Mouse (Mus musculus): ENCODE data around the gene Epha5. TPM values are rescaled to one million over a fixed set of nuclear protein-coding genes. Genes with fewer than 3 reads are reported as not detected.

Epha5 gene
- polyA plus RNA-seq, 1 experiment from 2014 or later: not detected

- Histone ChIP-seq H3K9ac (ENCODE audit: low read depth, low read length) (no peak overlapping the region), H3K27ac (ENCODE audit: low read length) (no peak overlapping the region), H3K4me1 (ENCODE audit: control insufficient read depth, low read depth, low read length) (no peaks in the 10 kb centered on the region), H3K4me2 (ENCODE audit: low read depth, low read length) (no peak overlapping the region), H3K4me3 (ENCODE audit: low read depth, low read length) (no peak overlapping the region), H3K27me3 (ENCODE audit: control insufficient read depth, insufficient read depth, low read depth, low read length) (no peaks in the 10 kb centered on the region), H3K9me3 (replicated peaks; ENCODE audit: control insufficient read depth, low read length) (no peaks in the 10 kb centered on the region), H3K36me3 (ENCODE audit: control insufficient read depth, insufficient read depth) (no peaks in the 10 kb centered on the region)
- WGBS (ENCODE audit: insufficient replicate concordance): 65% methylated on average over 7 of the region's 7 CpGs
- no peak for ATAC-seq (ENCODE audit: low read depth)
Measured at GRCm38 (mm10) chr5:84070976-84071375, 346.2 kb downstream of the Epha5 start.

- 59% methylated on average over 2 of the region's 2 CpGs for whole genome bisulfite sequencing (ENCODE audit: insufficient replicate concordance)
- Histone ChIP-seq H3K4me1 (ENCODE audit: control insufficient read depth, low read depth, low read length) (no peaks in the 10 kb centered on the region), H3K27ac (ENCODE audit: low read length) (no peak overlapping the region), H3K36me3 (ENCODE audit: control insufficient read depth, insufficient read depth) (no peaks in the 10 kb centered on the region), H3K4me2 (ENCODE audit: low read depth, low read length) (no peak overlapping the region), H3K9ac (ENCODE audit: low read depth, low read length) (no peak overlapping the region), H3K9me3 (replicated peaks; ENCODE audit: control insufficient read depth, low read length) (no peaks in the 10 kb centered on the region), H3K4me3 (ENCODE audit: low read depth, low read length) (no peak overlapping the region), H3K27me3 (ENCODE audit: control insufficient read depth, insufficient read depth, low read depth, low read length) (no peaks in the 10 kb centered on the region)
- no peak for ATAC-seq (ENCODE audit: low read depth)
Measured at GRCm38 (mm10) chr5:84053880-84054279, 363.3 kb downstream of the Epha5 start.

- WGBS (ENCODE audit: insufficient replicate concordance): 67% methylated on average over 1 of the region's 1 CpGs
- Histone ChIP-seq H3K4me1 (ENCODE audit: control insufficient read depth, low read depth, low read length) (no peaks in the 10 kb centered on the region), H3K36me3 (ENCODE audit: control insufficient read depth, insufficient read depth) (no peaks in the 10 kb centered on the region), H3K27ac (ENCODE audit: low read length) (no peak overlapping the region), H3K27me3 (ENCODE audit: control insufficient read depth, insufficient read depth, low read depth, low read length) (no peaks in the 10 kb centered on the region), H3K9me3 (replicated peaks; ENCODE audit: control insufficient read depth, low read length) (no peaks in the 10 kb centered on the region), H3K9ac (ENCODE audit: low read depth, low read length) (no peak overlapping the region), H3K4me3 (ENCODE audit: low read depth, low read length) (no peak overlapping the region), H3K4me2 (ENCODE audit: low read depth, low read length) (no peak overlapping the region)
- ATAC-seq (ENCODE audit: low read depth): no peak
Measured at GRCm38 (mm10) chr5:84037250-84037963, 379.8 kb downstream of the Epha5 start.

Measured in liver, embryonic 16.5 days (tissue).